Mouse (Mus musculus) layer of hippocampus, adult 6 months (tissue): ENCODE data around the gene Bcl11a. TPM values are rescaled to one million over a fixed set of nuclear protein-coding genes. Genes with fewer than 3 reads are reported as not detected.

Experiments used
- long read RNA-seq, 2 experiments: library from polyadenylated mRNA; unstranded; transcript quantifications; one replicate each; pipeline ENCODE4 v2.0.0; 2019 to 2020
- polyA plus RNA-seq: library from polyadenylated mRNA; unstranded; fragments of <200 nt; fragmentation: Nextera tagmentation; gene quantifications from 2 replicates; pipeline ENCODE4 v1.2.3, GENCODE M21; 2021

Bcl11a gene
- polyA plus RNA-seq, result 54.1 and 59.8 TPM in 2 replicates
- long read RNA-seq, experiment 1, transcript Bcl11a-204 (5 exons, 1,505 nt), result minor isoform, 16 of 99 reads
- long read RNA-seq, experiment 1, transcript Bcl11a-203 (5 exons, 2,329 nt), result major isoform, 46 of 99 reads
- long read RNA-seq, experiment 1, partial matches to known transcripts, result 14 of 99 reads
- long read RNA-seq, experiment 1, other reads (novel, unspliced or antisense), result 23 of 99 reads
- long read RNA-seq, experiment 2, transcript Bcl11a-204 (5 exons, 1,505 nt), result minor isoform, 13 of 191 reads
- long read RNA-seq, experiment 2, transcript Bcl11a-203 (5 exons, 2,329 nt), result major isoform, 112 of 191 reads
- long read RNA-seq, experiment 2, transcript Bcl11a-201 (5 exons, 3,061 nt), result minor isoform, 12 of 191 reads
- long read RNA-seq, experiment 2, partial matches to known transcripts, result 25 of 191 reads
- long read RNA-seq, experiment 2, other reads (novel, unspliced or antisense), result 29 of 191 reads

DNA sequence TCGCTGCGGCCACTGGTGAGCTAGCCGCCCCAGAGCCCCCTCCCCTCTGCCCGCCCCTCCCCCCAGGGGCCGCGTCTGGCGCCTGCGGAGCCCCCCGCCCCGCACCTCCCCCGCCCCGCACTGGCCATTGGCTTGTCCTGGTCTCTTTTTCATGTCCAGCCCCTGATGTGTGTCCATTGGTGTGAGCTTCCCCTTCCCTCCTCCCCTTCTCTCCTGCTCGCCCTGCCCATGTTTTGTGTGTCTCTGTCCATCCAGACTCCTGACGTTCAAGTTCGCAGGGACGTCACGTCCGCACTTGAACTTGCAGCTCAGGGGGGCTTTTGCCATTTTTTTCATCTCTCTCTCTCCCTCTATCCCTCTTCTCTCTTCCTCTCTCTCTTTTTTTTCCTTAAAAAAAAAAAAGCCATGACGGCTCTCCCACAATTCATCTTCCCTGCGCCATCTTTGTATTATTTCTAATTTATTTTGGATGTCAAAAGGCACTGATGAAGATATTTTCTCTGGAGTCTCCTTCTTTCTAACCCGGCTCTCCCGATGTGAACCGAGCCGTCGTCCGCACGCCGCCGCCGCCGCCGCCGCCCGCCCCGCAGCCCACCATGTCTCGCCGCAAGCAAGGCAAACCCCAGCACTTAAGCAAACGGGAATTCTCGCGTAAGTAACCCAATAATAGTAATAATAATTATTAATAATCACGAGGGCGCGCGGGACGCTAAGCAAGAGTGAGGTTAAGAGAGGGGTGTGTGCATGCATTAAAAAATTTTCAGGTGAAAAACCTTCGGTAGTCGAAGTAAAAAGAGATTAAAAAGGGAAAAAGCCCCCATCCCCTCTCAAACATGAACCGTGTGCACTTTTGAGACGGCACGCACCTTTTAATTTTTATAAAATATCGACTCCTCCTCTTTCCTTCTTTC is at the start of gene Bcl11a:
TSS of gene Bcl11a (plus strand) at position 262 of the 911 bp plus-strand sequence.

DNA sequence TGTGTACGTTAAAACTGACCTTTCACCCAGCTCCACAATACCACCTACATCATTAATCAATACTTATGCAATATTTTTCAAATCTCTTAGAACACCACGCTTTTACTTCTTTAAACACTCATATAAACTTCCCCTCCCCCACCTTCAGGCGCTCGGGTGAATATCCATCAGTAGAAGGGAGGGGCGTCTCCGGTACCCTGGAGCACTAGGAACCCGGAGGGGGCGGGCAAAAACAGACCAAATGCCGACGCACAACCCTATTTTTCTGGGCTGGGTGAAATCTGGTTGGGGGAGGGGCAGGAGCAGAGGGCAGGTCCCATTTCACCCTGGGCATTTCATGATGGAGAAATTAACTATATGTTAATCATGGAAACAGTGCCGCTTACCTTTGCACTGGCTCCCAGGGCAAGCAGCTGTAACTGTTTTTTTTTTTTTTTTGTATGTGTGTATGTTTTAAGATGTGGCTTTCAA is 3.2 kb upstream of the Bcl11a start, which contains the start of gene A830031A19Rik:
TSS of gene A830031A19Rik (minus strand) at position 421 of the 471 bp plus-strand sequence.

Other genes with a start within 250 kb of the Bcl11a start
- 5.3 and 7.1 TPM in 2 replicates for gene Papolg, start 182.8 kb upstream of the Bcl11a start, polyA plus RNA-seq
- 2.0 TPM in 2 replicates for gene A830031A19Rik, start 3.0 kb upstream of the Bcl11a start, polyA plus RNA-seq